Mouse (Mus musculus): ENCODE results near the gene 4930564D02Rik. TPM values are rescaled to one million over a fixed set of nuclear protein-coding genes. Genes with fewer than 3 reads are reported as not detected.

4930564D02Rik gene
- polyA plus RNA-seq, 1 experiment from 2014 or later, result not detected

- Histone ChIP-seq H3K4me1 (ENCODE audit: control insufficient read depth, insufficient read depth, low read length) (peaks cover 3% of the 10 kb centered on the region; the same call in 1 of the 2 replicates), H3K27ac (replicated peaks; ENCODE audit: low read depth, low read length) (no peak overlapping the region), H3K4me3 (ENCODE audit: low read depth, low read length) (no peak overlapping the region), H3K27me3 (ENCODE audit: control insufficient read depth, insufficient read depth, low read length) (no peaks in the 10 kb centered on the region), H3K9ac (ENCODE audit: low read length) (no peak overlapping the region), H3K4me2 (ENCODE audit: low read depth, severe bottlenecking) (no peak overlapping the region), H3K9me3 (ENCODE audit: control insufficient read depth, low read length) (no peaks in the 10 kb centered on the region), H3K36me3 (ENCODE audit: control insufficient read depth, insufficient read depth, low read length) (no peaks in the 10 kb centered on the region)
- ATAC-seq (ENCODE audit: insufficient number of reproducible peaks, low FRiP score, low TSS enrichment, low read depth) (no peak), DNase-seq (ENCODE audit: low spot score) (no peak)
- 93% methylated on average over 7 of the region's 7 CpGs for WGBS
These were observed 23.5 kb downstream of the 4930564D02Rik start for GRCm38 (mm10) chr3:105090147-105090546.

GRCm38 (mm10) chr3:105090981-105091380 lies 24.3 kb downstream of the 4930564D02Rik start:
- Histone ChIP-seq H3K9me3 (ENCODE audit: control insufficient read depth, low read length) (no peaks in the 10 kb centered on the region), H3K4me2 (ENCODE audit: low read depth, severe bottlenecking) (no peak overlapping the region), H3K9ac (ENCODE audit: low read length) (no peak overlapping the region), H3K36me3 (ENCODE audit: control insufficient read depth, insufficient read depth, low read length) (no peaks in the 10 kb centered on the region), H3K4me3 (ENCODE audit: low read depth, low read length) (no peak overlapping the region), H3K27me3 (ENCODE audit: control insufficient read depth, insufficient read depth, low read length) (no peaks in the 10 kb centered on the region), H3K27ac (replicated peaks; ENCODE audit: low read depth, low read length) (no peak overlapping the region), H3K4me1 (ENCODE audit: control insufficient read depth, insufficient read depth, low read length) (peaks cover 3% of the 10 kb centered on the region; the same call in 1 of the 2 replicates)
- peak; percentile 74; the same call in 1 of the 2 replicates for ATAC-seq (ENCODE audit: insufficient number of reproducible peaks, low FRiP score, low TSS enrichment, low read depth)
- peak; percentile 70 for DNase-seq (ENCODE audit: low spot score)
- WGBS, result 28% methylated on average over 3 of the region's 3 CpGs

- Histone ChIP-seq H3K9me3 (ENCODE audit: control insufficient read depth, low read length) (no peaks in the 10 kb centered on the region), H3K9ac (ENCODE audit: low read length) (no peak overlapping the region), H3K4me3 (ENCODE audit: low read depth, low read length) (no peak overlapping the region), H3K4me2 (ENCODE audit: low read depth, severe bottlenecking) (no peak overlapping the region), H3K4me1 (ENCODE audit: control insufficient read depth, insufficient read depth, low read length) (no peaks in the 10 kb centered on the region), H3K27me3 (ENCODE audit: control insufficient read depth, insufficient read depth, low read length) (no peaks in the 10 kb centered on the region), H3K36me3 (ENCODE audit: control insufficient read depth, insufficient read depth, low read length) (no peaks in the 10 kb centered on the region), H3K27ac (replicated peaks; ENCODE audit: low read depth, low read length) (no peak overlapping the region)
- ATAC-seq (ENCODE audit: insufficient number of reproducible peaks, low FRiP score, low TSS enrichment, low read depth), result no peak
- WGBS, result 51% methylated on average over 11 of the region's 11 CpGs
- no peak for DNase-seq (ENCODE audit: low spot score)
These were observed 26.3 kb downstream of the 4930564D02Rik start for GRCm38 (mm10) chr3:105092721-105093505.

GRCm38 (mm10) chr3:105094448-105094847 lies 27.8 kb downstream of the 4930564D02Rik start:
- H3K4me1 ChIP-seq (ENCODE audit: control insufficient read depth, insufficient read depth, low read length), result no peaks in the 10 kb centered on the region
- no peaks in the 10 kb centered on the region for H3K9me3 ChIP-seq (ENCODE audit: control insufficient read depth, low read length)
- H3K9ac ChIP-seq (ENCODE audit: low read length), result no peak overlapping the region
- DNase-seq (ENCODE audit: low spot score) (no peak), ATAC-seq (ENCODE audit: insufficient number of reproducible peaks, low FRiP score, low TSS enrichment, low read depth) (no peak)
- no peak overlapping the region for H3K27ac ChIP-seq (replicated peaks; ENCODE audit: low read depth, low read length)
- H3K27me3 ChIP-seq (ENCODE audit: control insufficient read depth, insufficient read depth, low read length), result no peaks in the 10 kb centered on the region
- 59% methylated on average over 2 of the region's 2 CpGs for WGBS
- H3K4me3 ChIP-seq (ENCODE audit: low read depth, low read length), result no peak overlapping the region
- H3K36me3 ChIP-seq (ENCODE audit: control insufficient read depth, insufficient read depth, low read length), result no peaks in the 10 kb centered on the region
- no peak overlapping the region for H3K4me2 ChIP-seq (ENCODE audit: low read depth, severe bottlenecking)

GRCm38 (mm10) chr3:105095026-105095425 lies 28.4 kb downstream of the 4930564D02Rik start:
- no peak for ATAC-seq (ENCODE audit: insufficient number of reproducible peaks, low FRiP score, low TSS enrichment, low read depth)
- Histone ChIP-seq H3K9me3 (ENCODE audit: control insufficient read depth, low read length) (no peaks in the 10 kb centered on the region), H3K27ac (replicated peaks; ENCODE audit: low read depth, low read length) (no peak overlapping the region), H3K4me3 (ENCODE audit: low read depth, low read length) (no peak overlapping the region), H3K9ac (ENCODE audit: low read length) (no peak overlapping the region), H3K4me2 (ENCODE audit: low read depth, severe bottlenecking) (no peak overlapping the region), H3K36me3 (ENCODE audit: control insufficient read depth, insufficient read depth, low read length) (no peaks in the 10 kb centered on the region), H3K4me1 (ENCODE audit: control insufficient read depth, insufficient read depth, low read length) (peaks cover 3% of the 10 kb centered on the region), H3K27me3 (ENCODE audit: control insufficient read depth, insufficient read depth, low read length) (no peaks in the 10 kb centered on the region)
- WGBS, result 85% methylated on average over 5 of the region's 5 CpGs
- no peak for DNase-seq (ENCODE audit: low spot score)

- no peak overlapping the region for H3K4me2 ChIP-seq (ENCODE audit: low read depth, severe bottlenecking)
- no peaks in the 10 kb centered on the region for H3K27me3 ChIP-seq (ENCODE audit: control insufficient read depth, insufficient read depth, low read length)
- no peaks in the 10 kb centered on the region for H3K36me3 ChIP-seq (ENCODE audit: control insufficient read depth, insufficient read depth, low read length)
- no peak overlapping the region for H3K27ac ChIP-seq (replicated peaks; ENCODE audit: low read depth, low read length)
- DNase-seq (ENCODE audit: low spot score) (no peak), ATAC-seq (ENCODE audit: insufficient number of reproducible peaks, low FRiP score, low TSS enrichment, low read depth) (no peak)
- peaks cover 3% of the 10 kb centered on the region for H3K4me1 ChIP-seq (ENCODE audit: control insufficient read depth, insufficient read depth, low read length)
- H3K4me3 ChIP-seq (ENCODE audit: low read depth, low read length), result no peak overlapping the region
- no peak overlapping the region for H3K9ac ChIP-seq (ENCODE audit: low read length)
- 83% methylated on average over 4 of the region's 4 CpGs for WGBS
- H3K9me3 ChIP-seq (ENCODE audit: control insufficient read depth, low read length), result no peaks in the 10 kb centered on the region
These were observed 30.9 kb downstream of the 4930564D02Rik start for GRCm38 (mm10) chr3:105097581-105097980.

GRCm38 (mm10) chr3:105099526-105100269 lies 33.1 kb downstream of the 4930564D02Rik start:
- DNase-seq (ENCODE audit: low spot score) (no peak), ATAC-seq (ENCODE audit: insufficient number of reproducible peaks, low FRiP score, low TSS enrichment, low read depth) (no peak)
- H3K36me3 ChIP-seq (ENCODE audit: control insufficient read depth, insufficient read depth, low read length), result no peaks in the 10 kb centered on the region
- H3K9me3 ChIP-seq (ENCODE audit: control insufficient read depth, low read length), result no peaks in the 10 kb centered on the region
- H3K4me2 ChIP-seq (ENCODE audit: low read depth, severe bottlenecking), result no peak overlapping the region
- H3K9ac ChIP-seq (ENCODE audit: low read length), result no peak overlapping the region
- H3K27me3 ChIP-seq (ENCODE audit: control insufficient read depth, insufficient read depth, low read length), result no peaks in the 10 kb centered on the region
- H3K27ac ChIP-seq (replicated peaks; ENCODE audit: low read depth, low read length), result no peak overlapping the region
- H3K4me3 ChIP-seq (ENCODE audit: low read depth, low read length), result no peak overlapping the region
- 34% methylated on average over 15 of the region's 15 CpGs for WGBS
- peaks cover 3% of the 10 kb centered on the region for H3K4me1 ChIP-seq (ENCODE audit: control insufficient read depth, insufficient read depth, low read length)

- Histone ChIP-seq H3K9me3 (ENCODE audit: control insufficient read depth, low read length) (no peaks in the 10 kb centered on the region), H3K27me3 (ENCODE audit: control insufficient read depth, insufficient read depth, low read length) (no peaks in the 10 kb centered on the region), H3K9ac (ENCODE audit: low read length) (no peak overlapping the region), H3K27ac (replicated peaks; ENCODE audit: low read depth, low read length) (no peak overlapping the region), H3K4me1 (ENCODE audit: control insufficient read depth, insufficient read depth, low read length) (peaks cover 3% of the 10 kb centered on the region), H3K4me2 (ENCODE audit: low read depth, severe bottlenecking) (no peak overlapping the region), H3K36me3 (ENCODE audit: control insufficient read depth, insufficient read depth, low read length) (no peaks in the 10 kb centered on the region), H3K4me3 (ENCODE audit: low read depth, low read length) (no peak overlapping the region)
- WGBS, result 68% methylated on average over 4 of the region's 4 CpGs
- no peak for DNase-seq (ENCODE audit: low spot score)
- no peak for ATAC-seq (ENCODE audit: insufficient number of reproducible peaks, low FRiP score, low TSS enrichment, low read depth)
These were observed 33.6 kb downstream of the 4930564D02Rik start for GRCm38 (mm10) chr3:105100270-105100589.

All from limb, embryonic 11.5 days (tissue).